Mouse (Mus musculus): ENCODE results near the gene Hist1h2bf. TPM values are rescaled to one million over a fixed set of nuclear protein-coding genes. Genes with fewer than 3 reads are reported as not detected.
A peak's percentile ranks its signal among the peaks of the same experiment; 100 is the strongest.

Hist1h2bf gene
- polyA plus RNA-seq, 1 experiment, result 4.5 TPM

- H3K79me2 ChIP-seq (ENCODE audit: control insufficient read depth, insufficient read depth), result no peaks in the 10 kb centered on the region
- H3K27me3 ChIP-seq (ENCODE audit: control insufficient read depth, insufficient read depth, insufficient read length), result no peaks in the 10 kb centered on the region
- H3ac ChIP-seq (ENCODE audit: control insufficient read depth, insufficient read length, low read depth), result no peak overlapping the region
- no peaks in the 10 kb centered on the region for H3K36me3 ChIP-seq (ENCODE audit: control insufficient read depth, insufficient read depth)
- no peak overlapping the region for H3K4me3 ChIP-seq (ENCODE audit: insufficient read depth, poor library complexity, severe bottlenecking)
- H3K79me3 ChIP-seq (ENCODE audit: low read depth), result no peaks in the 10 kb centered on the region
- TF ChIP-seq CTCF (IDR thresholded peaks at IDR 0.05; ENCODE audit: control insufficient read depth, insufficient read depth, insufficient read length) (peak; percentile 53), MYOD1 (IDR thresholded peaks at IDR 0.05; ENCODE audit: control insufficient read depth, insufficient read length, low read depth) (no peak)
Observed at GRCm38 (mm10) chr13:23524654-23525053, 49.3 kb downstream of the Hist1h2bf start.

- Histone ChIP-seq H3K79me2 (ENCODE audit: control insufficient read depth, insufficient read depth) (no peaks in the 10 kb centered on the region), H3K27me3 (ENCODE audit: control insufficient read depth, insufficient read depth, insufficient read length) (no peaks in the 10 kb centered on the region), H3ac (ENCODE audit: control insufficient read depth, insufficient read length, low read depth) (peak overlapping the region; percentile 25), H3K36me3 (ENCODE audit: control insufficient read depth, insufficient read depth) (no peaks in the 10 kb centered on the region), H3K4me3 (ENCODE audit: insufficient read depth, poor library complexity, severe bottlenecking) (no peak overlapping the region), H3K79me3 (ENCODE audit: low read depth) (no peaks in the 10 kb centered on the region)
- TF ChIP-seq MAX (IDR thresholded peaks at IDR 0.05) (no peak), USF1 (IDR thresholded peaks at IDR 0.05; ENCODE audit: low read depth) (no peak)
Observed at GRCm38 (mm10) chr13:23523976-23524375, 50.0 kb downstream of the Hist1h2bf start.

Small RNA genes within 50 kb of the gene (microRNA-seq; reads per million reads assigned to microRNA genes)
- gene Gm44297 (ENCODE audit: borderline microRNAs expressed), result not detected
- not detected for gene Gm44359 (ENCODE audit: borderline microRNAs expressed)
- gene Gm44394 (ENCODE audit: borderline microRNAs expressed), result not detected

Other genes starting within 250 kb of the Hist1h2bf start
- 2.1 TPM for gene Zfp322a, start 205.0 kb downstream of the Hist1h2bf start, polyA plus RNA-seq (2012; fragmentation: generic; extraction: Trizol)
- 11.2 TPM for gene Abt1, start 150.3 kb downstream of the Hist1h2bf start, polyA plus RNA-seq (2012; fragmentation: generic; extraction: Trizol)
- not detected for gene Btn1a1, start 108.3 kb downstream of the Hist1h2bf start, polyA plus RNA-seq (2012; fragmentation: generic; extraction: Trizol)
- gene Btn2a2, start 85.3 kb downstream of the Hist1h2bf start, polyA plus RNA-seq (2012; fragmentation: generic; extraction: Trizol), result 0.07 TPM
- gene Hist1h4h, start 43.1 kb downstream of the Hist1h2bf start, polyA plus RNA-seq (2012; fragmentation: generic; extraction: Trizol), result 6.9 TPM
- gene Hist1h2af, start 40.3 kb downstream of the Hist1h2bf start, polyA plus RNA-seq (2012; fragmentation: generic; extraction: Trizol), result 98.1 TPM
- 5.5 TPM for gene Hist1h3g, start 38.8 kb downstream of the Hist1h2bf start, polyA plus RNA-seq (2012; fragmentation: generic; extraction: Trizol)
- gene Hist1h2bh, start 30.8 kb downstream of the Hist1h2bf start, polyA plus RNA-seq (2012; fragmentation: generic; extraction: Trizol), result 1.2 TPM
- gene Hist1h3f, start 30.1 kb downstream of the Hist1h2bf start, polyA plus RNA-seq (2012; fragmentation: generic; extraction: Trizol), result 1.2 TPM
- 7.4 TPM for gene Hist1h4f, start 22.5 kb downstream of the Hist1h2bf start, polyA plus RNA-seq (2012; fragmentation: generic; extraction: Trizol)
- gene Hist1h1d, start 20.9 kb downstream of the Hist1h2bf start, polyA plus RNA-seq (2012; fragmentation: generic; extraction: Trizol), result 0.25 TPM
- 2.8 TPM for gene Hist1h3e, start 11.8 kb downstream of the Hist1h2bf start, polyA plus RNA-seq (2012; fragmentation: generic; extraction: Trizol)
- 12.6 TPM for gene Hist1h2ae, start 3.0 kb downstream of the Hist1h2bf start, polyA plus RNA-seq (2012; fragmentation: generic; extraction: Trizol)
- gene Hist1h2bg, start 2.8 kb downstream of the Hist1h2bf start, polyA plus RNA-seq (2012; fragmentation: generic; extraction: Trizol), result 9.9 TPM
- gene Hist1h2ad, start 185 bp upstream of the Hist1h2bf start, polyA plus RNA-seq (2012; fragmentation: generic; extraction: Trizol), result 0.73 TPM
- 1.9 TPM for gene Hist1h3d, start 1.6 kb upstream of the Hist1h2bf start, polyA plus RNA-seq (2012; fragmentation: generic; extraction: Trizol)
- gene Hist1h4d, start 7.4 kb upstream of the Hist1h2bf start, polyA plus RNA-seq (2012; fragmentation: generic; extraction: Trizol), result 2.8 TPM
- gene Hist1h2be, start 46.9 kb upstream of the Hist1h2bf start, polyA plus RNA-seq (2012; fragmentation: generic; extraction: Trizol), result 0.98 TPM
- 1.2 TPM for gene Hist1h1e, start 48.4 kb upstream of the Hist1h2bf start, polyA plus RNA-seq (2012; fragmentation: generic; extraction: Trizol)
- 0.54 TPM for gene Hist1h2ac, start 109.8 kb upstream of the Hist1h2bf start, polyA plus RNA-seq (2012; fragmentation: generic; extraction: Trizol)
- 16.8 TPM for gene Hist1h2bc, start 110.0 kb upstream of the Hist1h2bf start, polyA plus RNA-seq (2012; fragmentation: generic; extraction: Trizol)
- gene Hist1h1t, start 121.6 kb upstream of the Hist1h2bf start, polyA plus RNA-seq (2012; fragmentation: generic; extraction: Trizol), result not detected
- 0.62 TPM for gene Hist1h4c, start 124.3 kb upstream of the Hist1h2bf start, polyA plus RNA-seq (2012; fragmentation: generic; extraction: Trizol)
- 0.91 TPM for gene Hfe, start 136.7 kb upstream of the Hist1h2bf start, polyA plus RNA-seq (2012; fragmentation: generic; extraction: Trizol)
- 45.9 TPM for gene Hist1h1c, start 164.6 kb upstream of the Hist1h2bf start, polyA plus RNA-seq (2012; fragmentation: generic; extraction: Trizol)
- 6.1 TPM for gene Hist1h3c, start 171.4 kb upstream of the Hist1h2bf start, polyA plus RNA-seq (2012; fragmentation: generic; extraction: Trizol)
- 2.8 TPM for gene Hist1h2bb, start 172.5 kb upstream of the Hist1h2bf start, polyA plus RNA-seq (2012; fragmentation: generic; extraction: Trizol)
- gene Hist1h2ab, start 176.9 kb upstream of the Hist1h2bf start, polyA plus RNA-seq (2012; fragmentation: generic; extraction: Trizol), result 9.3 TPM
- gene Hist1h3b, start 178.1 kb upstream of the Hist1h2bf start, polyA plus RNA-seq (2012; fragmentation: generic; extraction: Trizol), result 2.0 TPM
- 16.8 TPM for gene Hist1h4b, start 182.8 kb upstream of the Hist1h2bf start, polyA plus RNA-seq (2012; fragmentation: generic; extraction: Trizol)
- gene Hist1h4a, start 187.0 kb upstream of the Hist1h2bf start, polyA plus RNA-seq (2012; fragmentation: generic; extraction: Trizol), result 6.8 TPM
- gene Hist1h3a, start 188.2 kb upstream of the Hist1h2bf start, polyA plus RNA-seq (2012; fragmentation: generic; extraction: Trizol), result 2.4 TPM
- gene Hist1h1a, start 189.5 kb upstream of the Hist1h2bf start, polyA plus RNA-seq (2012; fragmentation: generic; extraction: Trizol), result 1.5 TPM
- gene Trim38, start 195.7 kb upstream of the Hist1h2bf start, polyA plus RNA-seq (2012; fragmentation: generic; extraction: Trizol), result 0.02 TPM
- gene Slc17a2, start 232.8 kb upstream of the Hist1h2bf start, polyA plus RNA-seq (2012; fragmentation: generic; extraction: Trizol), result not detected